Mouse (Mus musculus): ENCODE results near the gene Maff. TPM values are rescaled to one million over a fixed set of nuclear protein-coding genes. Genes with fewer than 3 reads are reported as not detected.

The Maff gene
- total RNA-seq, 2 experiments from 2014 or later, result 2.8 TPM; not detected in 1

DNA sequence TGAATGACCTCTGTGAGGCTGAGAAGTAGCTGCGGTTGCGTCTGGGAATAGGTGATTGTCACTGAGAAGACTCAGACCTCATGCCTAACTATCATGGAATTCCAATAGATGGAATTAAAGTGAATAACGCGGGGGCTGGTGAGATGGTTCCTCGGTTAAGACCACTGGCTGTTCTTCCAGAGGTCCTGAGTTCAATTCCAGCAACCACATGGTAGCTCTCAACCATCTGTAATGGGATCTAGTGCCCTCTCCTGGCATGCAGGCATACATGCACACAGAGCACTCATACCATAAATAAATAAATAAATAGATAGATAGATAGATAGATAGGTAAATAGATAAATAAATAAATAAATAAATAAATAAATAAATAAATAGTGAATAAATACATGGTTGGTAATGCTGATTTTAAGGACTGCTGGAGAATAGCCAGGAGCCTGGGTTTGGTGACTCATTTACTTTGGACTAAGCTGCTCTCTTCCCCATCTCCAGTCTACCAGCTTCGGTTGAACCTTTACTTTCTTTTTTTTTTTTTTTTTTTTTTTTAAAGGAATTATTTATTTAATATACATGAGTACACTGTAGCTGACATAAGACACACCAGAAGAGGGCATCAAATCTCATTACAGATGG, 17.0 kb upstream of the Maff start:
- ATAC-seq (replicated peaks; ENCODE audit: poor library complexity, severe bottlenecking), result no peak

GRCm38 (mm10) chr15:79329979-79330363, 16.4 kb upstream of the Maff start:
- no peak for ATAC-seq (replicated peaks; ENCODE audit: poor library complexity, severe bottlenecking)

GRCm38 (mm10) chr15:79330521-79330920, 15.9 kb upstream of the Maff start:
- no peak for ATAC-seq (replicated peaks; ENCODE audit: poor library complexity, severe bottlenecking)

DNA sequence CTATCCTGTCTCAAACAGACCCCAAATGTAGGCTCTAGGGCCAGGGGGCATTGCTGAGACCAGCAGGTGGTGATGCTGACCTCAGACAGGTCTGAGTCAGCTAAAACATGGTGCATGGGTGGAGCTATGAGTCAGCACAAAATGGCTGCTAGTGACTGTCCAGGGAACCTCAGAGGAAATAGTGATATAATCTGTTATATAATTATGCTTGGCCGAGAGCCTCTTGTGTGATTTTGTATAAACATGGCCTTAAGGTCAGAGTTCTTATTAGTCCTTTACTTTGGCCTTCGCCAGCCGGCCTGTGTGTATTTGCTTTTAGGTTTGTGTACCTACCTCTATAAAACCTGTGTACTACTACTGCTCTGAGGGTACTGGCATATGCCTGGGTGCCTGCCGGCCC, 13.0 kb upstream of the Maff start:
- ATAC-seq (replicated peaks; ENCODE audit: poor library complexity, severe bottlenecking), result peak; percentile 41; the same call in 1 of the 2 replicates

DNA sequence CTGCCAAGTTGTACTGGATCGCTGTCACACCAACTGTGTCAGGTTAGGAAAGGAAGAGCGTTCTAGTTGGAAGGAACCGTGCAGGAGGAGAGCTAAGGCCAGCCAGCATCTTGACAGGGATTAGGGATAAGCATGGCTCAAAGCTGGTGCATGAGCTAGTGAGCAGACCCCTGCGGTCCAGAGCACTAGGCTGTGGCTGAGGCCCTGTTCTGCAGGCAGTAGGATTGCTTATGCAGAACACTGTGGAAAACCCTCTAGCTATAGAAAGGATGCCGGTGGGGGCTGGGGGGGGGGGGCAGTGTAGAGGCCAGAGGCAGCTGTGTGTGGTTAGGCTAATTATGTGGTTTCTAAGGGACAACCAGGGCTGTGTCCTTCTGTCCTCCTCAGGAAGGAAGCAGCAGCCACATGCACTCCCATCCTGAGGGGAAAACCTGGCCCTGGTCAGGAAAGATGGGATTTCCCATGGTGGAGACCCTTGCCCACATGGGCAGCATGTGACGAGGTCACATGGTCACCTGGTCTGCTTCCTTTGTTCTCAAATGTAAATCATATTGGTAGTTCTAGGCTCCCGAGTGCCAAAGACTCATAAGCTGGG, 11.3 kb upstream of the Maff start:
- peak; percentile 49 for ATAC-seq (replicated peaks; ENCODE audit: poor library complexity, severe bottlenecking)

- ATAC-seq (replicated peaks; ENCODE audit: poor library complexity, severe bottlenecking), result peak; percentile 67
These were observed 7.4 kb upstream of the Maff start for GRCm38 (mm10) chr15:79338978-79339377.

GRCm38 (mm10) chr15:79342641-79343337, 3.6 kb upstream of the Maff start:
- no peak for ATAC-seq (replicated peaks; ENCODE audit: poor library complexity, severe bottlenecking)

DNA sequence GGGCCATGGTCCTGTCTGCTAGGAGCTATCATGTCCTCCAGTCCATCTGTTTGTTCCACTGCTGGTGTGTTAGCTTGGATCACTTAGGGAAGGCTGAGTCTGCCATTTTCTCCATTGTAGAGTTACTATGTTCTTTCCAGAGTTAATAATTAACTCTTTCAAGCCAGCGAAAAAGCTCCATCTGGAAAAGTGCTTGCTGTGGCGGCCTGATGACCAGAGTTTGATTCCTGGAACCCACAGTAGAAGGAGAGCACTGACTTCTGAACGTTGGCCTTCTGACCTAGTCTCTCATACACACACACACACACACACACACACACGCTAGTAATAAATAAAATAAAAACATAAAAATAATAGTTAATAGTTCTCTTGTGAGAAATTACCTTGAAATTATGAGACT, 1.8 kb upstream of the Maff start:
- ATAC-seq (replicated peaks; ENCODE audit: poor library complexity, severe bottlenecking), result no peak

- peak; percentile 60 for ATAC-seq (replicated peaks; ENCODE audit: poor library complexity, severe bottlenecking)
These were observed 884 bp downstream of the Maff start for GRCm38 (mm10) chr15:79347165-79347844.

DNA sequence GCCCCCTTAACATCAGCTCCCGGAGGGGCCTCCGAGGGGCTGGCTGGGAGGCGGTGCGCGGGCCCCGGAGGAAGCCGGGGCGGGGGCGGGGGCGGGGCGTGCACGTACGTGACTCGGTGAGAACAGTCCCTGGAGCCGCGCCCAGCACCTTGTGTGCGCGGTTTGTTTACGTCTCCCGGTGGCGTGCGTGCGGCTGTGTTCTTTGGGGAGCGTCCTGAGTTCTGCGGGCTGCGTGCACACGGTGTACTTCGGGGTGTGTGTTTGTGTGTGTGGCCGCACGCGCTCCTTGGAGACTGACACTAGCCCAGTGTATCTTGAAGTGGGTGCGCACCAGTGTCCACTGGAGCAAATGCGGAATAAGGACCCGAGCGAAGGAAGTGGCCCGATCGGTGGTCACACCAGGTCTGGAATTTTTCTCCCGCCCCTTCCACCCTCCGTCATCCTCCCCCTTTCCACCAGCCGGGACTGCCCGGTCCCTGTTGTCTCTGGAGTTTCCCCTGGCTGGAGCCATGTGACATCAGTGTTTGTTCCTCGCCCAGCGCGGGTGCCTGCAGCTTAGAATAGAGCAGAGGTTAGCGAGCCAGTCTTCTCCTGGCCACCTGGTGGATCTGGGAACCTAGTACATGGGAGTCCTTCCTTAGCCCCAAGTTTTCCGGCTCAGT, 1.6 kb downstream of the Maff start:
- peak; percentile 51 for ATAC-seq (replicated peaks; ENCODE audit: poor library complexity, severe bottlenecking)

GRCm38 (mm10) chr15:79348651-79349050, 2.2 kb downstream of the Maff start:
- ATAC-seq (replicated peaks; ENCODE audit: poor library complexity, severe bottlenecking), result no peak

DNA sequence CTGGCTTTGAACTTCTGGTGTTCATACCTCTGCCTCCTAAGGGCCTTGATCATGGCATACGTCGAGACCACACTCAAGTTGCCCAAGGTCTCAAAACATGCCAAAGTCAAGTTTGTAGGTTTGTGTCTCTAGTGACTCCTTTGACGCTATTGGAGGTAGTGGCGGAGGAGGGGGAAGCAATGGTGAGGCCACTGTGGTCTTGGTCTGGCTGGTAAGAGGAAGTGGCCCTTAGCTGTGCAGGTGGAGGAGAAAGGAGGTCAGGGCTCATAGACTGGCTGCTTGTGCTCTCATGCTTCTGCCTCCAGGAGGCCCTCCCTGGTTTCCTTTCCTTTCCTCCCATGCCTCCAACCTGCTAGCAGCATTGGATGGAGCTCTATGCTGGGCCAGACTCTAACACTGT, 4.4 kb downstream of the Maff start:
- peak; percentile 27 for ATAC-seq (replicated peaks; ENCODE audit: poor library complexity, severe bottlenecking)

- ATAC-seq (replicated peaks; ENCODE audit: poor library complexity, severe bottlenecking), result no peak
These were observed 4.9 kb downstream of the Maff start for GRCm38 (mm10) chr15:79351331-79351767.

DNA sequence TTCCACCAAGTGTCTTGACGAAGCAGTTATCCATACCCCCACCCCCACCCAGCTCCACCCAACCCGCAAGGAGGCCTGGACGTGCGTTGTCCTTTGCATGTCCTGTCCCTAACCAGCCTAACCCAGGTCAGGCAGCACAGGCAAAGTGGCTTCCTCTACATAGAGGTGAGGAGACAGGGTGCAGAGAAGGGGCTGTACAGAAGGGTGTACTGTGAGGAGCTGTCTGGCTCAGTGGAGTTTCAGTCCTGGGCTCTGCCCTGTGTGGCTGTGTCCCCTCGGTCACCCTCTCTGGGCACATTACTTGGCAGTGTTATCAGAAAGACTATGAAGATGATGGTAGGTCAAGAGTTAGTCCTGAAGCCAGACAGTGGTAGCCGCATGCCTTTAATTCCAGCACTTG, 6.1 kb downstream of the Maff start:
- no peak for ATAC-seq (replicated peaks; ENCODE audit: poor library complexity, severe bottlenecking)

DNA sequence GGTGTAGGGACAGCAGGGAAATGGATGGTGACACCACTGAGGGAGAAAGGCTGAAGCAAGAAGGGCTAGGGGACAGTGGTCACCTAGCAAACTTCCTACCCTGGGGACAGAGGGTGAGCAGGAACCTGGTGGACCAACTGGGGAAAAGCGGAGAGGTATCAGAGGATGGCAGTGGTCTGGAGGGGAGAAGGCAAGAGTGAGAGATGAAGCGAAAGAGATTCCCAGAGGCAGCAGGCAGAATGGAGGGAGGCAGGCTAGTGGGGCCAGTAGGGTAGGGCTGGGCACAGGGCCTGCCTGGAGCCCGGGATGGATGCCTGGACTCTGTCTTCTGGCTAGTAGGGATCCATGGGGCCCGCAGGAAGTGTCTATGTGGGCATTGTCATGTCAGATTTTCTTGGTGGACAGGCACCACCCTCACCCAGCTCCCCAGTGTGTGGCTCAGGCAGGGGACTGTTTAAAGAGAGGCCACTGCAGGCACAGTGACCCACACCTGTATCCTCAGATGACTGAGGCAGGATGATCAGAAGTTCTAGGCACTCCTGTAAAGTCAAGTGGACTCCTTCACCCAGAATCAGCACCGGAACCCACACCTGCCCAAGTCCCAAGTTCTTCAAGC, 7.4 kb downstream of the Maff start:
- no peak for ATAC-seq (replicated peaks; ENCODE audit: poor library complexity, severe bottlenecking)

- ATAC-seq (replicated peaks; ENCODE audit: poor library complexity, severe bottlenecking), result peak; percentile 16; the same call in 1 of the 2 replicates
These were observed 8.2 kb downstream of the Maff start for GRCm38 (mm10) chr15:79354619-79355018.

- no peak for ATAC-seq (replicated peaks; ENCODE audit: poor library complexity, severe bottlenecking)
These were observed 10.1 kb downstream of the Maff start for GRCm38 (mm10) chr15:79356481-79356880.

DNA sequence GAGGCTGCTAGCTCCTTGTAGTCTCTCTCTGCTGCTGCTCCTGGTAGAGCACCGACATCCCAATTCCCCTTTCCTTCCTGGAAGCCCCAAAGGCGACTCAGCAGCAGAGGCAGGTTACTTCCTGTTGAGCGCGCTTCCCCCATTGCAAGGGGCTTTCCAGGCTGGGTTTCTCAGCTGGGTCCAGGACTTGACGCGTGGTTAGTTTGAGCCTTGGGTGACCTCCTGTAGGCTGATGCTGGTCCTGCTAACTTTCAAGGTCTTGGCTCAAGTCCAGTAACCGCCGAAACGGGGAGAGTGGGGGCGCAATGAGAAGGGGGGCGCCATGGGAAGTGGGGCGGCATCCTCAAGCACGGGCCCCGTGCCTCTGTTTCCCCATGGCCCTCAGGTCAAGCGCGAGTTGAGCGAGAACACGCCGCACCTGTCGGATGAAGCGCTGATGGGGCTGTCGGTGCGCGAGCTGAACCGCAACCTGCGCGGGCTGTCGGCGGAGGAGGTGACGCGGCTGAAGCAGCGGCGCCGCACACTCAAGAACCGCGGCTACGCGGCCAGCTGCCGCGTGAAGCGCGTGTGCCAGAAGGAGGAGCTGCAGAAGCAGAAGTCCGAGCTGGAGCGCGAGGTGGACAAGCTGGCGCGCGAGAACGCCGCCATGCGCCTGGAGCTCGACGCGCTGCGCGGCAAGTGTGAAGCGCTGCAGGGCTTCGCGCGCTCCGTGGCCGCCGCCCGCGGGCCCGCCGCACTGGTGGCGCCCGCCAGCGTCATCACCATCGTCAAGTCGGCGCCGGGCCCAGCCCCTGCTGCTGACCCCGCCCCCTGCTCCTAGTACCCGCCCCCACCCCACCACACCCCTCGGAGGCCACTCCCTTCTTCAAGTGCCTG, 10.9 kb downstream of the Maff start:
- peak; percentile 62 for ATAC-seq (replicated peaks; ENCODE audit: poor library complexity, severe bottlenecking)
